Mouse (Mus musculus) right cerebral cortex, postnatal 25 days (tissue): ENCODE data around the gene Mobp.
"Not testable (repeated sequence)": the region's sequence is repeated elsewhere in the genome, so short reads cannot be mapped to it uniquely, and the experiment has no call there.

Experiments
- DNase-seq: peaks from one replicate; pipeline ENCODE4 v3.0.0; 2022

The Mobp gene

DNA sequence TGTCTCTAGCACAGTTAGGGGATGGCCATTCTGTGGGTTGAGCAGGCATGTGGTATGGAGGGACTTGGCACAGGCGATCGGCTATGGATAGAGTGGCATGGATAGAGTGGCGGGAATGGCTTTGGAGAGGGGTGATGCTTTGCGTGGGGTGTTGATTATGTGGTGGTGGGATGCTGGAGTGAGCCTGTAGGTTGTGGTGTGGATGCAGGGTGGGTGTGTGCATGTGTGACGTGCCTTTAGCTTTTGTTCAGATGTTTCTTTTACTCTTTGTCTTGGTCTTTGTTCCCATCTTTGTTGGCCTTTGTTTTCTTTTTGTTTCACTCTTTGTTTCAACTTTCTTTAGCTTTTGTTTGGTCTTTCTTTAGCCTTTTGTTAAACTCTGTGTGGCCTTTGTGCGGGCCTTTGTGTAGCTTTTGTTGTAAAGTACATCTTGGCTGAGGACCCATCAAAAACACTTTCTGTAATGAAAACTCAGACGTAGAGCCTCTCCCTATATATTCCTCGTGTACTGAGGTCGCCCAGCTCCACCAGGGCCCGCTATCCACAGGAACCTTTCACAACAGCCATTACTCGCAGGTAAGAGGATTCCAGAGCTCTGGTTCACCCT, at the start of gene Mobp:
Gene Mobp (plus strand): TSS at position 486 of the 607 bp plus-strand sequence.
- DNase-seq = no peak

DNA sequence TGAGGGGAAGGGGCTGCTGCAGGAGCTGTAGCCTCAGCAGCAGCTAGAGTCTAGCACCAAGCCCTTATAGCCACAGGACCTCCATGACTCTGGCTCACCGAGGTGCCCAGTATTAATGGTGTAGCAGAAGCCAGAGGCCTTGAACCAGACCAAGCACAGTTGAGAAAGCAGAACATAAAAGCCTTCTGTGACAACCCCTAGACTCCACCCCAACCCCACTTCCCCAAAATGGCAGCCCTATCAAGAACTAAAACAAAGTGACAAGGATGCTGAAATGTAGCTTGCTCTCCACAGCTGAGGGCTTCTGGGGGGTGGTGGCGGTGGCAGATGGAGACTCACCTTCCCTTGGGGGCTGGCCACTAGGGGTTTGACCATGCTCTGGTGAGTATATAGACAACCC, 48.3 kb upstream of the Mobp start:
- DNase-seq = no peak

DNA sequence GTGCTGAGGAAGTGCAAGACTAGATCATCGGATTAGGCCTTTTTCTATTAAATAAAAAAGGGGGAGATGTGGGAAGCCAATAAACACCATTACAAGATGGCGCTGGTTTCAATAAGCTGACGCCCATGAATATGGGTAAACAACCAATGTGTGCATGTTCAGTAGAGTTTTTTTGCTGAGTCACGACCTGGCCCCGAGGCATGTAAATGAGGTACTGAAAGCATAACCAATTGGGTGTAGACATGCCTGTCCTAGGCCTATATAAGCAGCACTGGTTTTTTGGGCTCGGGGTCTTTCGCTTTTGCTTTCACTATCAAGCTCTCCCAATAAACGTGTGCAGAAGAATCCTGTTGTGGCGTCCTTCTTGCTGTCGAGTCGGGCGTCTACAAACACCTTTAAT, 40.6 kb upstream of the Mobp start:
- not testable (repeated sequence) for DNase-seq

DNA sequence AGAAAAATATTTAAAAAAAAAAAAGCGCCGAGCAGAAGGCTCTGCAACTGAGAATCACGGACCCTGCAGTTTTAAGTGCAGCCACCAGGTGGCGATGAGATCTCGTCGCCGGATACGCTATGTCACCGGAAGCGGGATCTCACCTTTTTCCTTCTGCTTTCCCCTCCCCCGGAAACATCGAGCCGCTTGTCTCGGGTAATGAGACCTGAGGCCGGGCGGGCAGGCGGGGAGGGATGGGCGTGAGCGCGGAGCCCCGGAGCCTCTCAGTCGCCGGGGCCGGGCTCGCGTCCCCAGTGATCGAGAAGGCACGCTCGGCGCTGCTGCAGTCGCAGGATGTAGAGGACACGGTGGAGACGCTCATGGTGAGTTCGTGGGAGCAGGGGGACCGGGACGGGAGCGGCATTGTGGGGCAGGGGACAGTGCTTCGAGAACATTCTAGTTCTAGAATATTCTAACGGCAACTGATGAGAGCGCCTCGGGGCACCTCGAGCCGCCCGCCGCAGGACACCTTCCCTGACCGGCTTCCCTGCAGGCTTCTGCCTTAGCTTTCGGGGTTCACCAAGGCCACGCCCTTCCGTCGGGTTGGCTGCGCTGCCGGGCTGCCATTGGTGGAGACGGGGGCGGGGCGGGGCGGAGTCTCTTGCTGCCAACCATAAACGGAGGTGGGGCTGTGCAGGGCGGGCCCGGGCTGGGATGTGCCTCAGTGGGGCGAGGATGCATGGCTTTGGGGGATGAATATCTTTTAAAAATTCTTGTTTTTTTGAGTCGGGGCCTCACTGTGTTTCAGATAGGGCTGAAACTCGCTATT, 39.1 kb upstream of the Mobp start, which contains the start of gene Slc25a38:
Gene Slc25a38 (plus strand): TSS at position 164 of the 808 bp plus-strand sequence.
- DNase-seq = peak; percentile 94

DNA sequence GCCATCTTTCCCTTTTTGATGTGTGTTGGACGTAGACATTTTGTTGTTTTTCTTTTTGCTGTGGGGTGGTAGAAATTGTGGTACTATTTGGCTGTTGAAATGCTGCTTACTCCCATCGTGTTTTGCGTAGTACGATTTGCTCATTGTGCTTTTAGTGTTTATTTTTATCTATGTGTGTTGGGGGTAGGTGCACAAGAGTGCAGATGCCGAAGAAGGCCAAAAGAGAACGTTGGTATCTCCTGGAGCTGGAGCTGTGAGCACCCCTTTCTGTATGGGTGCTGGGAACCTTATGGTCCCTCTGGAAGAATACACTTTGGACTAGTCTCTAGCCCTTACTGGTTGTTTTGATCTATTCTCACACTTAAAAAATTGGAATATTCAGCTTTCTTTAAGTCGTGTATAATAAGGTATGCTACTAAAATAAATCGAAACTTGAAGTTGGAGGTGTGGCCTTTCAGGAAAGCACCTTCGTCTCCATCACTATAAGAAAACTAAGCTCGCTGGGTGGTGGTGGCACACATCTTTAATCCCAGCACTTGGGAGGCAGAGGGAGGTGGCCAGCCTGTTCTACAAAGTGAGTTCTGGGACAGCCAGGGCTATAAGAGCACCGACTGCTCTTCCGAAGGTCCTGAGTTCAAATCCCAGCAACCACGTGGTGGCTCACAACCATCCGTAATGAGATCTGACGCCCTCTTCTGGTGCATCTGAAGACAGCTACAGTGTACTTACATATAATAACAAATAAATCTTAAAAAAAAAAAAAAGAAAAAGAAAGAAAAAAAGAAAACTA, 38.2 kb upstream of the Mobp start:
- DNase-seq = no peak

DNA sequence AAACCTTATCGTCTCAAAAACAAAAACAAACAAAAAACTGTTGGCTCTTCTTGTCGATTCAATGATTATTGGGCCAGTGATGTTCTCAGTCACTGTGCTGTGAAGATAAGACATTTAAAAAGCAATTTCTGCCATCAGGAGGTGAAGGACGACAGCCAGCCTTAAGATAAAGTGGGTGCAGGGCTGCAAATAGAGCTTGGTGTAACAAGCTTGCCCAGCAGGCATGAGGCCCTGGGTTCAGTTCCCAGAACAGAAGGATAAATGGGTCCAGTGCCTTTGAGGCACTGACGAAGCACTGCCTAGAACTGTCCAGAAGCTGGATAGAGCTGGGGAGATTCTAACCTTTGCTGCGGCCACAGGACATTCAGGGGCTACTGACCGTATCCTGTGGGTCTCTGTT, 37.0 kb upstream of the Mobp start:
- no peak for DNase-seq

DNA sequence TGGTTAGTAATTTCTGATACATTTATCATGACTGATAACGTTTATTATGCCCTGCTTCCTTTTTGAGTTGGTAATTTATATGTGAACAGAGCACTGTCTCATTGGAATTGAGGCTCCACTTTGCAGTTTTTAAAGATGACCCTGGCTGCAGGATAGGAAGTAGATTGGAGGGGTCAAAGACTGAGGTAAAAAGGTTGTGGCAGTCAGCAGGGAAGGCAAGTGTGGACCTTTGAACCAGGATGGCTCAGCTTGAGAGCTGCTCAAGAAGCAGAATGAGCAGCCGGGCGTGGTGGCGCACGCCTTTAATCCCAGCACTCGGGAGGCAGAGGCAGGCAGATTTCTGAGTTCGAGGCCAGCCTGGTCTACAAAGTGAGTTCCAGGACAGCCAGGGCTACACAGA, 36.1 kb upstream of the Mobp start:
- DNase-seq = no peak

DNA sequence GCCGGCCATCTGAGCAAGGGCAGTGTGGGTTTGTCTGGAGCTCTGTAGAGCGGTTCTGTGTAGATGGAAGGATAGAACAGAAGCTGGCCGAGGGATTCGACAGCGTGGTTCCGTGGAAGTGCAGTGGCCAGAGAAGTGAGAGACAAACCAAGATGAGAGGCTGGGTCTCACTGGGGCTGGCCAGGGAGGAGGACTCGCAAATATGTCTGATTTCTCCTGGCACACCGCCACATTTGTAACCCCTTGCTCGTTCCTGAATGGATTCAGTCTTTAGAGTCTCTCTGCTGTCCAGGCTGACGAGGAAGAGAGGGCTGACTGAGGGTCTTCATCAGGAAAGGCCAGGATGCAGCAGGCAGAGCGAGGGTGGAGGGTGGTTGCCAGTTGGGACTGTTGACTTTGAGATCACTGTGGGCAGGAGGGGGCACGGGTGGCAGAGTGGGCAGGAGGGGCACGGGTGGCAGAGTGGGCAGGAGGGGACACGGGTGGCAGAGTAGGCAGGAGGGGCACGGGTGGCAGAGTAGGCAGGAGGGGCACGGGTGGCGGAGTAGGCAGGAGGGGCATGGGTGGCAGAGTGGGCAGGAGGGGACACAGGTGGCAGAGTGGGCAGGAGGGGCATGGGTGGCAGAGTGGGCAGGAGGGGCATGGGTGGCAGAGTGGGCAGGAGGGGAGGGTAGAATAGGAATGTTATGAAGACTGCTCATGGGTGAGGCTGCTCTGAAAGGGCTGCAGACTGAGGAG, 35.3 kb upstream of the Mobp start:
- no peak for DNase-seq

DNA sequence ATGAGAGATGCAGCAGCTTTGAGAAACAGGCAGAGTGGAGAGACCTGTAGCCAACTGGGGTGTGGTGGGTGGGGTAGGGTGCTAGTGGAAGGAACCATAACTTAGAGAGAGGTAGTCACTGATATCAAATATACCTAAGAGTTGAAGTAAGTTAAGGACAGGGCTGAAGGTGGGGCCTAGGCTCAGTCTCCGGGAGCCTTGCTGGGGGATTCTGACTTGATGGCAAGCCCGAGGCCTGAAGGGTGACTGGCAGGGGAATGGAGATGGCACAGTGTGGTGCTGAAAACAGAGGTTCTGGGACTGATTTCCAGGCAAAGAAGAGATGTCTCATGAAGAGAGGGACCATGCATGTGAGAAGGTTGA, 34.7 kb upstream of the Mobp start:
- DNase-seq = no peak

DNA sequence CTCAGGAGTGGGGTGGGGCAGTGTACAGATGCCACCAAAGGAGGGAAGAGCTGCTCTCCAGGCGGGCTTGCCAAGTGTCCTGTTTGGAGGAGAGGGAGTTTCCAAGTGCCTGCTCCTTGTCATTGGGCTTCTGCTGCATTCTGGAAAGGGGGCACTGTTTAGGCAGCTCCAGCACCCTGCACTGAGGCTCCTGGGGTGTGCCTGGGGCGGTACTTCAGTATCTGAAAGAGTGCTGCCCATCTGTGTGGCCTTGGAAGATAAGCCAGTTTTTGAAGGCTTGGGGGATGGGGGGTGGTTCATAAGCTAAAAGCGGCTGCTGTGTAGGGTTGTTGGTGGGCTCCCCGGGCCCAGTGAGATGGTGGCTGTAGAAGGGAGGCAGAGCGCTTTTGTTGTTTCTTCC, 33.9 kb upstream of the Mobp start:
- DNase-seq = no peak

DNA sequence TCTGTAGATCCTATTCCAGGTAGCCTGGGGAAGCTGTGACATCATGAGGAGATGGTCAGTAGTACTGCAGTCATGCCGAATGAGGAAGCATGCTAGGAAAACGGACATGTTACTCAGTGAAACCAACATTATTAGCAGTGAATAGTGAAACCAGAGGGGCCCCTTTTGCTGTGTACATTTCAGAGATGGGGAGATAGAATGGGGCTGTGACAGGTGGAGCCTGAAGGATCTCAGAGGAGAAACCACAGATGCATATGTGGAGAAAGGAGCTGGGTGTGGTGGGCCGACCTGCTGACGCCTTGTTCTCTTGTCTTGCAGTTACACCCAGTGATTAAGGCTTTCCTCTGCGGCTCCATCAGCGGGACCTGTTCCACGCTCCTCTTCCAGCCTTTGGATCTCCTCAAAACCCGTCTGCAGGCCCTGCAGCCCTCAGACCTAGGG, 33.3 kb upstream of the Mobp start:
- DNase-seq = no peak

DNA sequence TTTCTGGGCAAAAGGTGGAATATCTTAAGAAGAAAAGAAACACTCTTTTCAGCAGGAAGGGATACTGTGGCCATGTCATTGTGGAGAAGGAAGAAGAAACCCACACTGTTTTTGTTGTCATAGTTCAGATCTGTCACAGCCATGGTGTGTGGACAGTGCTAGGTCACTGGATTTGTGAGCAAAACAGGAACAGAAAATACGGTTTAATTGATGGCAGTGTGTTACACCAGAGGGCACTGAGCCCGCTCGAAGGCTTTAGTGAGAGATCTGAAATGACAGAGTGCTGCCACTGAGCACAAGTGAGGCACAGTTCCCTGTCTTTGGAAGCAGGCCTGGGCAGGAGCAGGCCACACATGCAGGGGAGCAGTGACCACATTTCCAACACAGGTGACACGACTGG, 31.3 kb upstream of the Mobp start:
- no peak for DNase-seq

DNA sequence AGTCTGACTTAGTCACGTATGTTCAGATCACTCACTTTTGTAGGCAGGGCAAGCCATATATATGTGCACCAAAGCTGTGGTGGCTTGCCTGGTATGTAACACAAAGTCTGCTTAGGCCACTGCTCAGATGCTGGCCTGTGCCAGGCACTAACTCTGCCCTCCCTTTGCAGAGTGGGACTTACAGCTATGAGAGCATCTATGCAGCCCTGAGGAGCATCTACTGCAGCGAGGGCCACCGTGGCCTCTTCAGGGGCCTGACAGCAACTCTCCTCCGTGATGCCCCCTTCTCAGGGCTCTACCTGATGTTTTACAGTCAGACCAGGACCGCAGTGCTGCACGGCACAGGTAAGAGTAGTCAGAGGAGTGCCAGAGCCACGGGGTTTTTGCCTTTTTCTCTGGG, 29.0 kb upstream of the Mobp start:
- DNase-seq = no peak

DNA sequence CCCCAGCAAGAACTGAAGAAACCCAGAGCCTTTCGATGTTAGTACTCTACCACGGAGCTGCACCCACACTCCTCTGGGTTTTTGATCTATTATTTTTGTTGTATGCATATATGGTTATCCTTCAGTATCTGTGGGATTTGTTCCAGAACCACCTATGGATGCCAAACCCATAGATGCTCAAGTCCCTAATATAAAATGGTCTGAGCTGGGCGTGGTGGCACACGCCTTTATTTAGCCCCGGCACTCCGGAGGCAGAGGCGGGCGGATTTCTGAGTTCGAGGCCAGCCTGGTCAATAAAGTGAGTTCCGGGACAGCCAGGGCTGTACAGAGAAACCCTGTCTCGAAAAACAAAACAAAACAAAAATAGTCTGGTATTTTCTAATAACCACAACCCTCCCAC, 22.6 kb upstream of the Mobp start:
- no peak for DNase-seq

DNA sequence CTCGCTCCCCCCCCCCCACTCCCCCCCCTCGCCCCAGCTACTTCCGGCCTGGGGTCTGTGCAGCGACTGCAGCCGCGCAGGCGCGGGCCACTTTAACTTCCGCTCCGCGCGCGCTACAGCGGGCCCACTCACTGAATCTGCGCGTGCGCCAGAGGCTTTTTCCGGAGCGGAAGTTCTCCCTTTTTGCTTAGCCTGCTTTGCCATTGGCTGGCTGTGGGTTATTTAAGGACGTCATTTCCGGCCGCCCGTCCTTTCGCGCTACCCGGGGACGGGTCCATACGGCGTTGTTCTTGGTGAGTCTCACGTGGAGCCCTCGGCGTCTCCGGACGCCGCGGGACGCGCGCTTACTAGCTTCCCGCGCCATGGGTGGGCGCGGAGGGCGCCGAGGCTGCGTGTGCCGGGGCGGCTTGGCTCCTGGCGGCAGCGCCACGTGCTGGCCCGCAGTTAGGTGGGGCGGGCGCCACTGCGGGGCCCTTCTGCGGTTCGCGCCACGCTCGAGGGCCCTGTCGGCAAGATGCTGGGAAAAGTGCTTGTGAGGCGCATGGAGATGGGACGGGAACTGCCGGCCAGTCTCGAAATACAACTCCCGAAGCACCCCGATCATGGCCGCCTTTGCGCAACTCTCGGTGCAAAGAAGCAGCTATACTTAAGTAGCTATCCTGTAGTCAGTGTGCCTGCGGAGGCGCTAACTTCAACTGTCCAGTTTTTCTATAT, 21.8 kb upstream of the Mobp start, which contains the start of gene Rpsa:
Gene Rpsa (plus strand): TSS at position 152 of the 714 bp plus-strand sequence.
- peak; percentile 98 for DNase-seq

DNA sequence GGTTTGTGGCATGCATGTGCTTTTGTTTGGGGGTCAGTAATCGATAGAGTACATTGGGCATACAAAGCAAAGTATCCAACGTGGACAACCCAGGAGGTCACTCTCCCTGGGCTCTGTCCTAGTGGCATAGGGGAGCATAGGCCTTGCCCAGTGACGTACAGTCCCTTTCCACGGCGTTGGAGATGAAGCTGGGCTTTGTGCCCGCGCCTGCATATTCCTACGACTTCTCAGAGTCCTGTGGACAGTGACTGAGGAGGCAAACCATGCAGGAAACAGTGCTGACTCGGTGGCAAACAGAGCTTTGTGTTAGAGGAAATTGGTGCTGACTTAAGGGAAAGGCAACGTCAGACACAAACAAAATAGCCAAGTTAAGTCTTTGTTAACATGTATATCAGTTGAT, 20.2 kb upstream of the Mobp start:
- no peak for DNase-seq

DNA sequence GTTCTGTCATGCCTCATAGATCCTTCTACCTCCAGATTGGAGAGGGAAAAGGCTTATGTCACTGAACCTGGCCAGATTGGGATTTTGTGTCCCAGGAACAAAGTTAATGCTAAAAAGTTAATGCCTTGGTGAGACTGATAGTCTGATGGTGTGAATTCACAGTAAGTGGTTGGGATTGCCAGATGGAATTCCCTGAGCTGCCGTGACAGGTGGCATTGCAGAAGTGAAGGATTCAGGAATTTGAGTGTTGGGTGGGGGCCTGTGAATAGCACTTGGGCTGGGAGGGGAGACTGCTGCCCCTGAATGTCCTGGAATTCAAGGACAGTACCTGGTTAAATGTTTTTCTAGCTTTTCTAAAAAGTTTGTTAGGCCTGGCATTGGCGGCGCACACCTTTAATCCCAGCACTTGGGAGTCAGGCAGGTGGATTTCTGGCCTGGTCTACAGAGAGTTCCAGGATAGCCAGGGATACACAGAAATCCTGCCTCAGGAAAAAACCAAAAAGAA, 17.7 kb upstream of the Mobp start:
- no peak for DNase-seq

DNA sequence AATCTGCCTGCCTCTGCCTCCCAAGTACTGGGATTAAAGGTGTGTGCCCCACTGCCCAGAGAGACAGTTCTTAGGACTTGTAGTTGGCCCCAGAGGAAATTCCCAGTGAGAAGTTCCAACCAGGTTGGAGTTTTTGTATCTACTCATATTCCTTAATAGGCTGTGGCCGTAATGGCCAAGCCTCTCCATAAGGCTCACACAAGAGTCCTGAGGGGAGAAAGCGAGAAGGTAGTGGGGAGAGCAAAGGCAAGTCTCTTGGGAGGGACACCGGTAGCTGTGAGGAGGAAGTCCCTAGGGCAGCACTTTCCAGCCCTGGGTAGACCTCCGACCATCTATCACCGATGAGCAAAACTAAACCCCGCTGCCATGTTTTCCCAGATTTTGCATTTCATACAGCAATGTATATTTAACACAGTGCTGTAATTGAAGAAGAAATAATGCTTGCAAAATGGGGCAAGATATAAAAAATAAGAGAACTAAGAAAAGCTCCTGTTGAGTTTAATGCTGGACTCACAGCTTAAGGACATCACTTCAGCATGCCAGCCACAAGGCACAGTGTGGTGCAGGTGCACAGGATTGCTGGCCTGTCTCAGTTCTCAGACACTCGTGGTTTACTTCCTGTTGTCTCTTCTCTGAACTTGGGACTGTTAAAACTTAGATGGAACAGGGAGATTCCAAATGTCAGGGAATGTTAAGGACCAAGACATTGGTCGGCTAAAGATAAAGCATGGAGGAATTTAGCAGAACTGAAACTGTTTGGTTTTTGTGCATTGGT, 16.3 kb upstream of the Mobp start:
- DNase-seq = no peak

DNA sequence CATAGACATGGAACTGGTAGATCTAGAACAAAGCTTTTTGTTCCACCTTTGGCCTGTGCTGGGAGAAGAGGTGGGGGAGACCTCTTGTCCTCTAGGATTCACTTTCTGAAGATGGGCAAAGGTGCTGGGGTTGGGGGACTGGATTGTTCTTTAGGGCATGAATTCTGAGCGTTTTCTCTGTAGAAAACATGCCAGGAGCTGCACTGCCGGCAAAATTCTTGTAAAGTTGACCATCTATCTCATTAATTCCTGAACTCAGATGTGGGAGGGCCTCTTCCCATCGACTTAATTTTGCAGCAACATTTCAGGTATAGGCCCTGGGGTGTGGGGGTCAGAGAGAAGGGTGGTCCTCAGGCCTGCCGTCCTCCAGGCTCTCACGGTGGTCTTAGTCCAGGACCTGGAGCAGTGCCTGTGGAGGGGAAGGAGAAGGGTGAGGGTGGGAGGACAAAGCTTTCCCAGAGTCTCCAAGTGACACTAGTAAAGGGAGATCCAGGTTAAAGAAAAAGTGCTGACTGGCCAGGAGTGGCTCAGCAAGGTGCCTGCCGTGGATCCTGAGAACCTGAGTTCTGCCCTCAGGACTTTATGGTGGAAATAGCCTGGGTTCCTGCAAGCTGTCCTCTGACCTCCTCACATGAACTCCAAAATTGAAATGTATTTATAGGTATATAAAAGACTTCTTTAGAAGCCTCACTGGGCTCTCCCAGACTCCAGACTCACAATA, 15.6 kb upstream of the Mobp start:
- no peak for DNase-seq

DNA sequence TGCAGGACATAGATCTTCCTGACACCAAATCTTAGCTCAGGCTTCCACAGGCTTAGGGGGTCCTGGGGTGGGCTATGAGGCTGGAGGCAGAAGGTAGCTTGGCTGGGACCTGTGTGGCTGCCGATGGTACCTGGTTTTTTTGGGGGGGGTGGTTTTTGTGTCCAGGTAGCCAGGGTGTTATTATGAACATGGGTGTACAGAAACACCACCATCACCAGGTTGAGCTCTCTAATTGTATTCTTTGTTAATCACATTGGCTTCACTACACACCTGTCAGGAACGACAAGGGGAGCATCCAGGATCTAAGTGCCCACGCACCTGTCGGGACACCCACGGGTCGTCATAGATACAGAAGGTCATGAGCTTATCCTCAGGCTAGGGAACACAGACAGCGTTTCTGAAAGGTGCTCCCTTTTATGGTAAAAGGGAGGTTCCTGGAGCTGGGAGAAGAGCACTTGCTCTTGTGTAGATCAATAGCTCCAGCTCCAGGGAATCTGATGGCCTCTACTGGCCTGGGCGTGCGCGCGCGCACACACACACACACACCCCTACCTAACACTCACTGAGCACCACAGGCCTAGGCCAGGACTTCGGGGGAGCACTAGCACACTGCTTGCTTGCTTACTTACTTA, 14.9 kb upstream of the Mobp start:
- DNase-seq = no peak
